In the genomic region with DNA sequence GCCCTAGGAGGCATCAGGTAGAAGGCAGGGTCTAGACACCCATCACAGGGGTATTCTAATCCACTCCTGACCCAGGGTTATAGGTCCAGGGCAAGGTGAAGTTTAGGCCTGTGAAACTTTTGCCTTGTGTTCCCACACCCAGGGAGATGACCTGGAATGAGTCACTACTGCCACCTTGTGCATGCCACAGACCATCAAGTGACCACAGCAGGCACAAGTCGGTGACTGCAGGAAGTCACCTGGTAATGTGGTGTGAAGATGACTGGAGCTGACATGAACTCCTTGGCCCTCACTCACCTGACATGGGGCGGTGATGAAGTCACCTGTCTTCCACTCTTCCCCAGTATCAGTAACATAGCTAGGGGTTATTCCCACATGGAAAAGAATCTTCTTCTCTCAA, we compare ENCODE assay signal across 14 mouse cellular contexts. TPM values are rescaled to one million over a fixed set of nuclear protein-coding genes. Genes with fewer than 3 reads are reported as not detected.
DNase-seq lines count a peak whose midpoint lies in the region; ATAC-seq and TF ChIP-seq lines count a peak whose summit lies in the region.
"Had no signal": no experiment of that assay in that cellular context is flagged by ENCODE, and none has a peak within 500 bp of the region (broad histone marks: within the 10 kb centered on the region; RNA-seq: fewer than 3 reads in every experiment).

No protein-coding gene starts in this region.

- DNase-seq in hindbrain, postnatal 0 days (ENCODE audit: low spot score) = no peak
- DNase-seq in hindbrain, embryonic 14.5 days (ENCODE audit: low spot score) = no peak
- DNase-seq in 416B (ENCODE audit: low read depth) (peak; percentile 71), CH12.LX (ENCODE audit: extremely low read depth) (no peak)
- peak; percentile 47 to 57 for DNase-seq in cerebellum, postnatal 36 days
- DNase-seq in urinary bladder, postnatal 14 days (ENCODE audit: low spot score) = no peak
- DNase-seq in urinary bladder, postnatal 10 days (ENCODE audit: low spot score) = no peak
- no peak for DNase-seq in gastrocnemius, postnatal 25 days
- DNase-seq: adrenal gland, postnatal 14 days; left cerebral cortex, postnatal 4 days had no signal

- no peaks in the 10 kb centered on the region for H3K79me2 ChIP-seq in CH12.LX (replicated peaks; ENCODE audit: control insufficient read depth, extremely low read depth, insufficient read depth, poor library complexity, severe bottlenecking)

- no peaks in the 10 kb centered on the region for H3K36me3 ChIP-seq in hindbrain, postnatal 0 days (ENCODE audit: insufficient read depth, low read length)
- H3K36me3 ChIP-seq in hindbrain, embryonic 14.5 days (replicated peaks; ENCODE audit: control insufficient read depth, insufficient read depth) = no peaks in the 10 kb centered on the region
- no peaks in the 10 kb centered on the region for H3K36me3 ChIP-seq in CH12.LX (replicated peaks in 1 of 2; ENCODE audit: control insufficient read depth in 1 of 2, insufficient read depth in 1 of 2, low read length in 1 of 2)
- H3K36me3 ChIP-seq: embryonic facial prominence, embryonic 15.5 days; hindbrain, embryonic 12.5 days; midbrain, embryonic 12.5 days had no signal

- TF ChIP-seq RAD21 in CH12.LX (IDR thresholded peaks at IDR 0.05; ENCODE audit: low read depth, low read length) = peak; percentile 44

- no peaks in the 10 kb centered on the region for H3K9me3 ChIP-seq in hindbrain, postnatal 0 days (ENCODE audit: low read length)
- no peaks in the 10 kb centered on the region for H3K9me3 ChIP-seq in hindbrain, embryonic 14.5 days (ENCODE audit: control insufficient read depth, low read length)
- no peaks in the 10 kb centered on the region for H3K9me3 ChIP-seq in CH12.LX (replicated peaks; ENCODE audit: low read length)
- H3K9me3 ChIP-seq: embryonic facial prominence, embryonic 15.5 days; hindbrain, embryonic 12.5 days; midbrain, embryonic 12.5 days had no signal

- TF ChIP-seq CTCF in hindbrain, postnatal 0 days (IDR thresholded peaks at IDR 0.05; ENCODE audit: low read depth) = peak; percentile 59
- TF ChIP-seq CTCF in CH12.LX (conservative IDR thresholded peaks at IDR 0.05 in 1 of 2, IDR thresholded peaks at IDR 0.05 in 1 of 2; ENCODE audit: low read depth in 2 of 2, low read length in 2 of 2) = peak in 1 of 2 experiments; percentile 56; a peak in 2 of 4 replicates

- H3K4me3 ChIP-seq in hindbrain, postnatal 0 days (ENCODE audit: low read length) = no peak overlapping the region
- H3K4me3 ChIP-seq in hindbrain, embryonic 14.5 days (replicated peaks; ENCODE audit: low read length) = no peak overlapping the region
- H3K4me3 ChIP-seq in CH12.LX (replicated peaks in 1 of 3; ENCODE audit: low read depth in 2 of 3, low read length in 2 of 3, poor library complexity in 1 of 3) = no peak overlapping the region
- H3K4me3 ChIP-seq: embryonic facial prominence, embryonic 15.5 days; hindbrain, embryonic 12.5 days; midbrain, embryonic 12.5 days had no signal

- ATAC-seq in hindbrain, postnatal 0 days = no peak
- ATAC-seq in hindbrain, embryonic 14.5 days (ENCODE audit: low FRiP score) = no peak

- WGBS in hindbrain, postnatal 0 days = 62% methylated on average over 2 of the region's 2 CpGs
- WGBS in hindbrain, embryonic 14.5 days = 63% methylated on average over 2 of the region's 2 CpGs

- no peak for TF ChIP-seq POLR2A in CH12.LX (IDR thresholded peaks at IDR 0.05; ENCODE audit: low read depth, low read length)

- dilution Hi-C loops in CH12.LX (cut with MboI; ENCODE audit: extremely low pct_ligation_motif_present, extremely low pct_unique_long_range_greater_than_20kb, low sequenced_read_pairs) = no loop called here

- no peak for TF ChIP-seq EP300 in CH12.LX (IDR thresholded peaks at IDR 0.05; ENCODE audit: low read length)

- H3K27me3 ChIP-seq in hindbrain, postnatal 0 days (ENCODE audit: insufficient read depth, low read length) = no peaks in the 10 kb centered on the region
- no peaks in the 10 kb centered on the region for H3K27me3 ChIP-seq in hindbrain, embryonic 14.5 days (ENCODE audit: control insufficient read depth, insufficient read depth, low read length)
- peaks cover 43% of the 10 kb centered on the region for H3K27me3 ChIP-seq in CH12.LX (replicated peaks)
- H3K27me3 ChIP-seq: embryonic facial prominence, embryonic 15.5 days; hindbrain, embryonic 12.5 days; midbrain, embryonic 12.5 days had no signal

- H3K27ac ChIP-seq in hindbrain, postnatal 0 days = no peak overlapping the region
- H3K27ac ChIP-seq in hindbrain, embryonic 14.5 days = no peak overlapping the region
- H3K27ac ChIP-seq in CH12.LX (ENCODE audit: insufficient read depth, low read depth) = no peak overlapping the region

- H3K4me2 ChIP-seq in hindbrain, postnatal 0 days (ENCODE audit: low read depth, low read length) = no peak overlapping the region
- H3K4me2 ChIP-seq in hindbrain, embryonic 14.5 days (replicated peaks) = no peak overlapping the region
- no peak overlapping the region for H3K4me2 ChIP-seq in CH12.LX (ENCODE audit: insufficient read depth, low read depth, poor library complexity, severe bottlenecking)
- H3K4me2 ChIP-seq: embryonic facial prominence, embryonic 15.5 days; hindbrain, embryonic 12.5 days; midbrain, embryonic 12.5 days had no signal

- in situ Hi-C loops in CH12.LX (cut with MboI; ENCODE audit: low pct_ligation_motif_present, low pct_unique_long_range_greater_than_20kb, low sequenced_read_pairs) = no loop called here

- no peak overlapping the region for H3K9ac ChIP-seq in hindbrain, postnatal 0 days (replicated peaks; ENCODE audit: low read length)
- no peak overlapping the region for H3K9ac ChIP-seq in hindbrain, embryonic 14.5 days
- H3K9ac ChIP-seq in CH12.LX (ENCODE audit: insufficient read depth, low read depth) = no peak overlapping the region
- H3K9ac ChIP-seq: embryonic facial prominence, embryonic 15.5 days; hindbrain, embryonic 12.5 days; midbrain, embryonic 12.5 days had no signal

- H3K4me1 ChIP-seq in hindbrain, postnatal 0 days (ENCODE audit: insufficient read depth, low read length) = peaks cover 24% of the 10 kb centered on the region
- peaks cover 27% of the 10 kb centered on the region for H3K4me1 ChIP-seq in hindbrain, embryonic 14.5 days (replicated peaks; ENCODE audit: control insufficient read depth, insufficient read depth, low read length)
- peaks cover 14 to 30% of the 10 kb centered on the region in 2 experiments for H3K4me1 ChIP-seq in CH12.LX (ENCODE audit: control insufficient read depth in 1 of 2, insufficient read depth in 2 of 2)

TF ChIP-seq in CH12.LX, 34 proteins besides CTCF, POLR2A, EP300 and RAD21:
- TF ChIP-seq ELF1 (IDR thresholded peaks at IDR 0.05; ENCODE audit: low read depth, low read length) = no peak
- no peak for TF ChIP-seq KAT2A (IDR thresholded peaks at IDR 0.05; ENCODE audit: insufficient replicate concordance, low read length)
- TF ChIP-seq ZNF384 (IDR thresholded peaks at IDR 0.05; ENCODE audit: low read depth, low read length) = no peak
- peak; percentile 25 for TF ChIP-seq SMC3 (IDR thresholded peaks at IDR 0.05; ENCODE audit: low read depth, low read length)
- no peak for TF ChIP-seq USF2 (conservative IDR thresholded peaks at IDR 0.05; ENCODE audit: low read depth, low read length)
- no peak for TF ChIP-seq MAZ (IDR thresholded peaks at IDR 0.05; ENCODE audit: low read depth, low read length)
- TF ChIP-seq NRF1 (IDR thresholded peaks at IDR 0.05; ENCODE audit: low read depth, low read length) = no peak
- TF ChIP-seq BHLHE40 (IDR thresholded peaks at IDR 0.05; ENCODE audit: low read depth, low read length) = peak; percentile 63
TF ChIP-seq in CH12.LX: peak in this region for 2.

RNA-seq across cellular contexts. Expression of a gene that starts 2.5 kb away (rescaled TPM):
- 310 and 330 TPM in 2 replicates for total RNA-seq in hindbrain, postnatal 0 days (2014; rRNA removed)
- 147 and 155 TPM in 2 replicates for polyA plus RNA-seq in hindbrain, postnatal 0 days (2015; fragmentation: Nextera tagmentation; extraction: Ambion mirVana)
- 96.7 and 101 TPM in 2 replicates for polyA plus RNA-seq in hindbrain, embryonic 14.5 days (2014; fragmentation: Nextera tagmentation; extraction: Ambion mirVana)
- total RNA-seq in CH12.LX (2012; rRNA removed) = 5.4 and 8.1 TPM in 2 replicates
- total RNA-seq in CH12.LX (2014; rRNA removed) = 2.2 and 3.2 TPM in 2 replicates
- polyA plus RNA-seq in CH12.LX (2012; ENCODE audit: insufficient read length, low read depth) = 3.0 and 3.6 TPM in 2 replicates
- total RNA-seq in gastrocnemius, postnatal 25 days (2021) = 1 to 10 TPM; 3.1 TPM

RNA-seq across cellular contexts. Expression of a gene that starts 18.5 kb away (rescaled TPM):
- 1.3 and 2.7 TPM in 2 replicates for total RNA-seq in hindbrain, postnatal 0 days (2014; rRNA removed)
- polyA plus RNA-seq in hindbrain, postnatal 0 days (2015; fragmentation: Nextera tagmentation; extraction: Ambion mirVana) = 0.18 TPM in 2 replicates
- 0.25 and 0.29 TPM in 2 replicates for polyA plus RNA-seq in hindbrain, embryonic 14.5 days (2014; fragmentation: Nextera tagmentation; extraction: Ambion mirVana)
- total RNA-seq in CH12.LX (2012; rRNA removed) (not detected in 2 replicates), CH12.LX (2014; rRNA removed) (not detected in 2 replicates)
- polyA plus RNA-seq in CH12.LX (2012; ENCODE audit: insufficient read length, low read depth) = not detected in 2 replicates
- total RNA-seq in gastrocnemius, postnatal 25 days (2021) = under 1 TPM in 1 of 2 experiments, not detected in 1; 0.03 TPM
- total RNA-seq: gastrocnemius, adult 8-10 months had no signal

RNA-seq across cellular contexts. Expression of a gene that starts 39.1 kb away (rescaled TPM):
- total RNA-seq in hindbrain, postnatal 0 days (2014; rRNA removed) = 38.2 and 38.5 TPM in 2 replicates
- polyA plus RNA-seq in hindbrain, postnatal 0 days (2015; fragmentation: Nextera tagmentation; extraction: Ambion mirVana) = 25.6 and 28.2 TPM in 2 replicates
- 27.7 and 28.3 TPM in 2 replicates for polyA plus RNA-seq in hindbrain, embryonic 14.5 days (2014; fragmentation: Nextera tagmentation; extraction: Ambion mirVana)
- total RNA-seq in CH12.LX (2012; rRNA removed) (17.1 and 20.3 TPM in 2 replicates), CH12.LX (2014; rRNA removed) (15.1 TPM in 2 replicates)
- 16.5 and 17.8 TPM in 2 replicates for polyA plus RNA-seq in CH12.LX (2012; ENCODE audit: insufficient read length, low read depth)
- 10 to 100 TPM; 18.3 to 18.7 TPM for total RNA-seq in gastrocnemius, postnatal 25 days (2021)

RNA-seq across cellular contexts. Expression of a gene that starts 47.9 kb away (rescaled TPM):
- total RNA-seq in hindbrain, postnatal 0 days (2014; rRNA removed) = 2.0 and 24.2 TPM in 2 replicates
- polyA plus RNA-seq in hindbrain, postnatal 0 days (2015; fragmentation: Nextera tagmentation; extraction: Ambion mirVana) = 1.5 and 1.6 TPM in 2 replicates
- 1.9 and 2.1 TPM in 2 replicates for polyA plus RNA-seq in hindbrain, embryonic 14.5 days (2014; fragmentation: Nextera tagmentation; extraction: Ambion mirVana)
- total RNA-seq in CH12.LX (2012; rRNA removed) (0.42 and 0.59 TPM in 2 replicates), CH12.LX (2014; rRNA removed) (0.15 and 0.32 TPM in 2 replicates)
- polyA plus RNA-seq in CH12.LX (2012; ENCODE audit: insufficient read length, low read depth) = 0.38 and 0.44 TPM in 2 replicates
- total RNA-seq in gastrocnemius, postnatal 25 days (2021) = under 1 TPM; 0.46 to 0.56 TPM

Comparison
In these comparisons a context has a peak if more than half of its experiments do, and no peak if none do; other contexts are left out.
1. DNase-seq: peak in 416B (single experiment) and cerebellum, postnatal 36 days (2 of 2); none in hindbrain, postnatal 0 days (single experiment), hindbrain, embryonic 14.5 days (single experiment), CH12.LX (single experiment), urinary bladder, postnatal 14 days (single experiment), urinary bladder, postnatal 10 days (single experiment) and gastrocnemius, postnatal 25 days (single experiment).
2. RNA of a gene that starts 2.5 kb away (total RNA-seq): 310 to 330 TPM in hindbrain, postnatal 0 days; 2.2 to 8.1 TPM in CH12.LX and 3.1 TPM in gastrocnemius, postnatal 25 days; every median in the first group is over 10 times any median in the second.